Mouse (Mus musculus) lung, postnatal 4 days (tissue): Measurements from ENCODE around the gene Plcxd2.

Experiments
- DNase-seq, 2 experiments: peaks; one replicate each; pipeline ENCODE4 v3.0.0; 2021

The Plcxd2 gene

DNA sequence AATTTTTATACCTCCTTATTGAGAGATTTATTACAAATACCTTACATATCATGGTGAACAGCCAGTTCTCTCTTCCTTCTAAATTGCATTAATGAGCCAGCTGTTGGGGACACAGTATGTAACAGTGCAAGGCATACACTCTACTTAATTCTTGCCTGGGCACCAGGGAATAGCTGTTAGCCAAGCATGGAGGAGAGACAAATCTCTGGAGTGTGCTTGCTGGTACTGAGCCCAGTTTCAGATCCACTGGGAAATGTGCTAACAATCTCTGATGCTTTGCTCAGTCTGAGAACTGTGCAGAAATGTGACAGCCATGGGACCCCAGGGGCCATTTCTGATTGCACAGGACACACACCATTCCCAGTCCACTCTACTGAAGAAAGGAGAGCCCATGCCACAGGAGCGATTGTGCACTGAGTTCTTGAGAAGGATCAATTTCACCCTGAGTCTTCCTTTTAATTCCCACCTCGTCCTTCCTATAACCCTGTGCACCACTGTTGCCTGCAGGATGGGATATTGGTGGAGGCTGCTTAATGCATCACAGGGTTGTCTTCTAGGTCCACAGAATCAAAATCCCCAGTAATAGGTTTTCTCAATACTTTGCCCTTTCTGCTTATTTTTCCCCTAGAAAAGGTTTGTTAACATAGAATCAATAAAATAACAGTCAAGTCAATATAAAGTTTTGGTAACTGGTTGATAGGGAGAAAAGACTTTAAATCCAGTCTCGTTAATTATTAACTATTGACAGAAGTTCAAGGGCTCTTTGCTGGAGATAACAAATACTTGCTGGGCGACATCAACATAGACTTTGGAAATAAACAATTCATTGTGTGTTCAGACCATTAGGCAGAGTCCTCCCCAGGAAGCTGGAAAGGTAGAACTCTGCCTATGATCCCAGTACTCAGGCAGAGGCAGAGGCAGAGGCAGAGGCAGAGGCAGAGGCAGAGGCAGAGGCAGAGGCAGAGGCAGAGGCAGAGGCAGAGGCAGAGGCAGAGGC lies 25.1 kb downstream of the Plcxd2 start:
- DNase-seq, result no peak

DNA sequence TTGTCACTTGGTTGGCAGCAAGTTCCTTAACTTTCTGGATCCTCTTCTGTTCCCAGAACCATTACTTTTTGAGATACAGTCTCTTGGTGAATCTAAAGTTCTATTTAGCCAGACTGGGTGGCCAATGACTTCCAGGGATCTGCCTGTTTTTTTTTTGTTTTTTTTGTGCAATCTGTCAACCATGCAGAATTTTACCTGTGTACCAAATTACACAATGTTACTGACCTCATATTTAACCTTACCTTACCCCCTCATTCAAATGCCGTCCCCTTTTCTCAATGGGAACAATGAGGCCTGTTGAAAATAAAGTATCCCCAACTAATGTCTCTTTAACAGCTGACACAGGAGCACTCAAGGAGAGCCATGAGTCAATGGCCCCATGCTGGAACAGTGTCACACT lies 33.8 kb downstream of the Plcxd2 start:
- DNase-seq, result no peak

DNA sequence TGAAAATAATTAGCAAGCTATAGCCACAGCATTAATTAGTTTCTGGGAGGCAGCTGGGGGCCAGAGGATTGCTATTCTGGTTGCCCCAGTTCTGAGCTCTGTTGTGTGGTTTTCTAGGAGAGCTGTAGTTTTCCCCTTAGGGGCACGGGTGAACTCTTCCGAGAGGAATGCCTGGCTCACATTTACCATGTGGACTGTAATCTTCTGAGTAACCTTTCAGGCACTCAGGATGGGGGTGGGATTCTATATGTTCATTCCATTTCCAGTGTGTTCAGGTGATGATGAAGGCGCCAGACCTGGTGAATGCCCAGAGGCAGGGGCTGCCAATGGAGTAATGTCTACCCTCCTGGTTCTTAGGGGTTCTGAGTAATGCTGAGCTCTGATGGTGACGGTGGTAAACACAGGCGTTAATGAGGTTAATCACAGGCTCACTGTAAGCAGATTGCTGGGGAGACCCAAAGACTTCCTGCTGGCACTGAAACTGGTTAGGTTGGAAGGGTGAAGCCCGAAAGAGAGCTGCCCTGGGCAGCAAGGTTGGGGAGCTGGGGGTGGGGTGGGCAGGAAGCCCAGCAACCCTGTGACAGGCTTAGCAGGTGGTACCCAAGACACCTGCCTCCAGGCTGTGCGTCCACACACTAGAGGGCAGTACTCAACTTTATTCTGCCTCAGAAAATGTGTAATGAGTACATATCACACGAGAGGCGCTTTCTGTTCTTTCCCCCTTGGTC lies 35.9 kb downstream of the Plcxd2 start:
- DNase-seq, result no peak

- no peak for DNase-seq
These were observed 39.8 kb downstream of the Plcxd2 start for GRCm38 (mm10) chr16:45970187-45970586.

DNA sequence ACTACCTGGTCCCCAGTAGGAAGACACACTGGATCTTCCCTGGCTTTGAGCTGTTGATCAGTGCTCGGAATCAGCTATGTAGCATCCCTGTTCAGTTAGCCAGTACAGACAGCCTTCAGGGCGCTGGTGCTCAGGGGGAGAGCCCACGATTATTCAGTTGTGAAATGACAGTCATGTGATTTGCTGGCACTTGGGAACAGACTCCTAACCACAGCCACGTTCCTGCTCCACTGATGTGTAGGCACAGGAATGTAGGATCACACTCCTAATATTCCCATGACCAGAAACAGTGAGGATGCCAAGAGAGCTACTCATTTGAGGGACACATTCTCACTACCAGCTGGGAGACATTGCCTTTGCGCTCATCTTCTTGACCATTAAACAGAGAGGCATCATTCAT lies 41.3 kb downstream of the Plcxd2 start:
- no peak for DNase-seq

DNA sequence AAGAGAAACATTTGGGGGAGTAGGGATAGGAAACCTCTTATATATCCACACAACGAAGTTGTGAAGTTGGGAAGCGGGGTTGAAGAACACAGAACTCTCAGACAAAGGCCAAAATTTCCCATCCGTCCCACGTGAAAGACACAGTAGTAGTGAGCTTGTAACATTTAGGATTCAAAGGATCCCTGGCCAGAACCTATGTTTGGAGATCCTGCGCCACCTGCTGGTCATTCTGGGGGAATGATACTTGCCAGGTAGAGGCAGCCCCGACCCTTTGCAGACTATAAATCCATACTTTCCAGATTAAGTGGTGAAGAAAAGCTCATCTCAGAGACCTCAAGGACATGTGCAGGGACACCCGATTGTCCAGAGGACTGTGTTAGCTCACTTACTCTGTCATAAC lies 42.5 kb downstream of the Plcxd2 start:
- peak; percentile 70 to 83 for DNase-seq

DNA sequence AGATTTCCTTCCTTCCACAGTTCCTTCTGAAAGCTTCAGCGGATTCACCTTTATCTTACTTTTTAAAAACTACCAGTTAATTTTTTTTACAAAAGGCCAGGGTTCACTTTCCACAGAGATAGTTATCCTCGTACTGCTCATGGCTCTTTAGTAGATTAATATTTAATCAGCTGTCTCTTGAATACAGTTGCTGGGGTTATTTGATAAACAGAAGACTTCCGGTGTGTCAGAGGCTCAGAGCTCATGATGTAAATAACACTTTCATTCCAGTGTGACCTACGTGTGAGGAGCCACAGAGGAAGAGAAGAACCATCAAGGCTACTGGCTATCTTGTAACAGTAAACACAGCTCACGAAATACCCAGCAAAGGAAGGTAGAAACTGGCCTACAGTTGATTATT lies 43.4 kb downstream of the Plcxd2 start:
- no peak for DNase-seq

DNA sequence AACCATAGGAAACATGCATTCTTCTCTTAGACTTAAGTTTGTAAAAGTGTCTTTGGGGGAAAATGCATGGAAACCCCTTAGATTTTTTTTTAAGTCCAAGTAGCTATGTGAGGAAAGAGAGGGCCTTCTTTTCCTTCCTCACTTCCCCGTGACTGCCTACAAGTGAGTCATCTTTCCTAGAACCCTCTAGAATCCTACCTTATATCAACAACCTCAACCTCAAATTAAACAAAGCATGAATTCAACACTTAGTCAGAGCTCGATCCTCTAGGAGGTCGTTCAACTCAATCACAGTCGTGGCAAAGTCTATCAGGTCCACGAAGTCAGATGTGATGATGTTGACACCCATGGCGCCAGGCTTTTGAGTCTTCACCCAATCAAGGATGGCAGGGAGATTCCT lies 45.2 kb downstream of the Plcxd2 start:
- no peak for DNase-seq

DNA sequence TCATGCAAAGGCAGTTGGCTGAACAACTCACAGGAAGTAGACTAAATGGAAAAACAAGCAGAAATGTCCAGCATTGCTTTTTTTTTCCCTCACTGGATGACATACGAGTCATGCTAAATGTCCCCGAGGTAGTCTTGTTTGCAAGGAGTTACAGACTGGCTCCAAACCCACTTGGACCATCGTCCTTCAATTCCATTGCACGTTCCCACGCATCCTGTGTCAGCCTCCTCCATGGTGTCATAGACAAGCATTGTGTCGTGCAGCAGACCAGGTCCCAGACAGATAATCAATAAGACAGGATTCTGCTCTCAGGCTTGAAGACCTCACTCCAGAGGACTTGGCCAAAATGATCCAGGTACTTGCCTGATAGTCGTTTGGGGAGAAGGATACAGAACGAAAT lies 46.2 kb downstream of the Plcxd2 start:
- no peak for DNase-seq

DNA sequence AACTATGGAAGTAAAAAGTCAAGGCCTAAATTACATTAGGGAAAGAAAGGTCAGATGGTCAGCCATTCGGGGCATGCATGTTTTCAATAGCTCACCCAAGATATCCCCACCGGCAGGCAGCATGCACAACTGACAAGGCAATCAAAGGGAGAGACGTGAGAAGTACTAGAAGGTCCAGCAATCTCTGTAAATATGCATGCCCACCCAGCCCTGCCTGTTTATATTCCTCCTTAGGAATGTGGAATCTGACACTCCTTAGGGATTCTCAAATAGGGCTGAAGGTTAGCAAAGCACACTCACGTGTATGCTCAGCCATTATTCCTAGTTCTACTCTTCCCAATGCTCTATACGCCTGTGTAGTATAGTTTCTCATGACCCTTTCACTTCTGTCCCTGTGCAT lies 46.9 kb downstream of the Plcxd2 start:
- no peak for DNase-seq

DNA sequence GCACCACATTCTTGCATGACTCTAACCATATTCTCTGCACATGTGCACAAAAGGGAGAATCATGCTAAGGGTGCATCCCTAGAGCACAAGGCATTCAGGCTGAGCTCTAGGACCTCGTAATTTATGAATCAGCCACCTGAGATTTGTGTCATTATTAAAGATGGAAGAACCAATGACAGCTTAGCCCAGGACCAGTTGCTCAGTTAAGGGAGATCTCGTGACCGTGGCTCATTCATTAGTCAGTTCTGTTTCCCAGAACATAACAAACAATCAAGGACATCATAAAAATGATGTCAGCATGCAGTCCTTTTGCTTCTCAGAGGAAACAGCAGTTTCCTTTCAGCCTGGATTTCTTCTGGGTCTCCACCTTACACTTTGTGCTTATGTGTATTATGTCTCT lies 49.0 kb downstream of the Plcxd2 start:
- no peak for DNase-seq

GRCm38 (mm10) chr16:45956390-45956950 lies 53.5 kb downstream of the Plcxd2 start:
- no peak for DNase-seq

GRCm38 (mm10) chr16:45953394-45953793 lies 56.6 kb downstream of the Plcxd2 start, which contains the start of gene Phldb2:
Phldb2 (minus strand) TSS chr16:45953598.
- DNase-seq, result no peak

DNA sequence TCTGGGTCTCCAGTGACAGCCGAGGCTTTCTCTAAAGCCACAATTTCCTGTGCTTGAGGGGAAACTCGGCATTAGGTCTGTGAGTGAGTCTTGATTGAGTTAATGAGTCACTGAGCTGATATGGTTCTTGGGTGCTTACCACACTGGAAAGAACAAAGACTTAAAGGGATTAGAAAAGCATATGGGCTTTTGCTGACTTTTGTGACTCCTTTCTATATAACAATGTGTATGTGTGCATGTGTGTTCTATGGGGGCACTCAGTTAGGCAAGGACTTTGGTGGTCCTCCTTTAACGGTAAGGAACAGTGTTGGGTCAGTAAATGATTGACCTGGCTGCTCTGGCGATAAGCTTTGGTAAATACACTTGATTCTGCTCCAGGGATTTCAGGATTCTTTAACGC lies 57.5 kb downstream of the Plcxd2 start:
- DNase-seq, result no peak

DNA sequence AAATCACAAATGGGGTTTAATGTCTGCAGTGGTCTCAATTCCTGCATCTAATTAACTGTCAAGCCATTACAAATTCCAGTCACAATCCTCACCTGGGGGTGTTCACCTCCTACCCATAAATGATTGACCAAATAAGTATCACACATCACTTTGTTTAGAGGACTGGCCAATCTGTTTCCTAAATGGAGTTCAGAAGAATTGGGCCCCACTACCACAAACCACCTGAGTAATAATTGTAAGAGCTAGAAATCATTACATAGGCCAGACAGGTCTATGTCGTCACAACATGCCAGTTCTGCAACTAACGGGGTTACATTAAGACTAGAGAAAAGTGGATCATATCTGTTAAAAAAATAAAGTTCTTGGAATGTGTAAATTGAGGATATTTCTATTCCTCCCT lies 58.0 kb downstream of the Plcxd2 start:
- DNase-seq, result no peak

DNA sequence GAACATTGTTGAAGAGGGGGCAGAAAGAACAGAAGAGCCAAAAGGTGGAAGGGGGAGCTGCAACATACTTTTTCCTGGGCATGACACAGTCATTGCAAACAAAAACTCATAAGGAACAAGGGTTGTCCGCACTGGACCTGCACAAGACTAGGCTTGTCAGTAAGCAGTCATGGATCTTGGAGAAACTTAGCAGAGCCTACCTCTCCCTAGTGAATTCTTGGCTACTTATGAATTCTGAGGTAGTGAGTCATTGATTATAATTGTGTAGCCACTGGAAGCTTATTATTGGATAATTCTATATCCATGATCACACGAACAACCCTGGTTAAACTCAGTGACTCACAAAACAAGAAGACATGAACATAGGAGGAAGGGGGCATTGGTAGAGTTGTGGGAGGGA lies 63.7 kb downstream of the Plcxd2 start:
- DNase-seq, result no peak

GRCm38 (mm10) chr16:45945649-45946048 lies 64.4 kb downstream of the Plcxd2 start:
- DNase-seq, result no peak

DNA sequence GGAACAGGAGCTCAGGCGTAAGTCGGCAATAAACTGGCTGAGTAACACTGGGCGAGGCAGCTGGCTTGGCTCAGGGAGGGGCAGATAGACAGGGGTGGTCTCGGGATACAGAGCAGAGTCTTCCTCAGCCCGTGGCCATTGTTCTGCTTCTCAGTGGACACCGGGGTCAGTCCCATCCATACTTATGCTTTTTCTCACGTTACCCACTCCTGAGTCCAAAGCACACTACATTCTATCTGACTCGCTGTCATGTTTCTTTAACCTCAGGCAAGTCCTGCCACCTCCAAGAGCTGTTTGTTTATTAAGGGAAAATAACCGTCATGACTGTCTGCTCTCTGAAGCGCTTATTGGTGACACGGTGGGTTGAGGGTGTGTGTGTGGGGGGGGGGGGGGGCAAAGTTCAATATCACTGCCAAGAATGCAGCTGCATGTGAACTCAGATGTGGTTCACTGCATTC lies 64.8 kb downstream of the Plcxd2 start:
- DNase-seq, result no peak

DNA sequence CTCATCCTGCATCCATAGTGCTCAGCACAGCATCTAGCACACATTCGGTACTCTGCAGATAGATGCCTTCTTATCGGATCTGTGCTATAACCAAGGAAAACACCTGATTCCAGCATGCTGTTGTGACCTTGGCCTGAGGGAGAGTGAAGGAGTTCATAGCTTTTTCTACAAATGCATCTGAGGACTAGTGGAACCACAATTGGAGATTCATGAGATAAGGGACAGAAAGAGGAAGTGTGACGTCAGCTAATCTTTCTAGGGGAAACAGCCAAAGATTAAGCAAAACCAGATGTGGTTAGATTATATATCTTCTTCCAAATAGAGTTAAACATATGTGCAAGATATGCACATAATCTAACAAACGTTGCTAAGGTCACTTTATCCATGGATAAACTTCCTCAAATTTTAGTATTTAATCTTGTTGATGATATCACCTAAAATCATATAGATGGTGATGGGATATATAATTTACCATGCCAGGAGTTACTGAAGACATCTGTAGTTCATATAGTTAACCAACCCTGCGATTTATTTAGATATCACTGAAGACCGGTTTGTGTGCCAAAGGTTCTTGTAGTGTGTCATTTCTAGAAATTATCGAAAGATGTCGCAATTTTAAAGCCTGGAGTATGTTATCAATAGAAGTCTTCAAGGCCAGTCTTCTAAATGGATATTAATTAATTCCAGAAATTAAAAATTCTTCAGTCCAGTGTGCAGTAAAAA lies 67.7 kb downstream of the Plcxd2 start:
- DNase-seq, result no peak

DNA sequence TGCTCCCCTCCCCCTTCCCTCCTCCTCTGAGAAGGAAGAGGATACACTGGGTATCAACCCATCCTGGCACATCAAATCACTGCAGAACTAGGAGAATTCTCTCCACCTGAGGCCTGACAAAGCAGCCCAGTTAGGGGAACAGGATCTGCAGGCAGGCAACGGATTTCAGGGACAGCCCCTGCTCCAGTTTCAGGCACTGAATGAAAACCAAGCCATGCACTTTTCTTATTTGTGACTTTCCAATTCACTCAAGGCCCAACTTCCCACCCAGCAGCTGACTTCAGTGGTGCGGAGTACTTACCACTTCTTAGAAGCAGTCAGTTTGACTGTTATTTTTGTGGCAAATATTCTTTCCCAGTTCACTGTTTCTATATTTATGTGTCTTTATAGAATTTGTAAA lies 69.3 kb downstream of the Plcxd2 start:
- DNase-seq, result no peak

DNA sequence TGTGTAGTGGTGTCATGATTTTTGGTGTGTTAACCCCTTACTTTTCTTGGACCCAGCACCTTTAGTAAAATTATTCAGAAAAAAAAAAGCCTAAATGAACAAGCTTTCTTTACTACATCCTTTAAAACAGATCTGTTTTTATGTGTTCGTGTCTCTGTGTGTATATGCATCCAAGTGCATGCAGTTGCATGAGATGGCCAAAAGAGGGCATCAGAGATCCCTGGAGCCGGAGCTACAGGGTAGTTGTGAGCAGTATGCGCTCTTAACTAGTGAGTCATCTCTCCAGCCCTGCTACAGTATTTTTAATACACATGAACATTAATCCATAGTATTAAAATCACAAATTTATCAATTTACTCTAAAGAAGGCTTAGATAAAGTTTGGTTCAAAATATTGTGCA lies 70.6 kb downstream of the Plcxd2 start:
- no peak for DNase-seq

GRCm38 (mm10) chr16:45937381-45937780 lies 72.6 kb downstream of the Plcxd2 start:
- DNase-seq, result no peak

GRCm38 (mm10) chr16:45936521-45936920 lies 73.5 kb downstream of the Plcxd2 start:
- DNase-seq, result no peak
